Mouse (Mus musculus) lung, postnatal 36 days (tissue): ENCODE measurements at regions not wholly inside any gene's neighbourhood (a gene's known extent, or its start where the extent isn't known, plus 50 kb on each side); places are given as distances from the start of the nearest gene placed in this dataset.
"Not testable (repeated sequence)": the region's sequence is repeated elsewhere in the genome, so short reads cannot be mapped to it uniquely, and the experiment has no call there.

ENCODE experiments used
- DNase-seq: peaks from one replicate; pipeline ENCODE4 v3.0.0; 2022; ENCODE audit warnings: mixed read lengths

GRCm38 (mm10) chr5:91892338-91892737 is 70.5 kb downstream of the Rchy1 start:
- DNase-seq = no peak

GRCm38 (mm10) chr5:91881771-91882170 is 81.1 kb downstream of the Rchy1 start:
- no peak for DNase-seq

- DNase-seq = no peak
Measured at GRCm38 (mm10) chr5:91880231-91880630, 82.6 kb downstream of the Rchy1 start.

- DNase-seq = no peak
Measured at GRCm38 (mm10) chr5:91878627-91879026, 84.2 kb downstream of the Rchy1 start.

- no peak for DNase-seq
Measured at GRCm38 (mm10) chr5:91876682-91877031, 86.2 kb downstream of the Rchy1 start.

GRCm38 (mm10) chr5:91875875-91876681 is 86.8 kb downstream of the Rchy1 start:
- no peak for DNase-seq

- DNase-seq = no peak
Measured at GRCm38 (mm10) chr5:91872816-91873215, 90.1 kb downstream of the Rchy1 start.

- no peak for DNase-seq
Measured at GRCm38 (mm10) chr5:91869791-91870190, 93.1 kb downstream of the Rchy1 start.

- DNase-seq = no peak
Measured at GRCm38 (mm10) chr5:91866184-91866583, 96.7 kb downstream of the Rchy1 start.

GRCm38 (mm10) chr5:91865365-91865764 is 97.5 kb downstream of the Rchy1 start:
- DNase-seq = no peak

GRCm38 (mm10) chr5:91862843-91863242 is 100.0 kb downstream of the Rchy1 start:
- DNase-seq = no peak

GRCm38 (mm10) chr5:91862243-91862642 is 100.6 kb downstream of the Rchy1 start:
- DNase-seq = no peak

GRCm38 (mm10) chr5:91861440-91862187 is 101.3 kb downstream of the Rchy1 start:
- DNase-seq = peak; percentile 10

GRCm38 (mm10) chr5:91860489-91860888 is 102.4 kb downstream of the Rchy1 start:
- DNase-seq = no peak

GRCm38 (mm10) chr5:91852330-91852729 is 110.5 kb downstream of the Rchy1 start:
- no peak for DNase-seq

GRCm38 (mm10) chr5:91850862-91851569 is 111.9 kb downstream of the Rchy1 start:
- not testable (repeated sequence) for DNase-seq

- no peak for DNase-seq
Measured at GRCm38 (mm10) chr5:91850440-91850839, 112.4 kb downstream of the Rchy1 start.

- DNase-seq = no peak
Measured at GRCm38 (mm10) chr5:91849533-91849932, 113.3 kb downstream of the Rchy1 start.

- no peak for DNase-seq
Measured at GRCm38 (mm10) chr5:91849114-91849513, 113.8 kb downstream of the Rchy1 start.

GRCm38 (mm10) chr5:91848528-91848927 is 114.3 kb downstream of the Rchy1 start:
- no peak for DNase-seq

GRCm38 (mm10) chr5:91843044-91843443 is 119.8 kb downstream of the Rchy1 start:
- DNase-seq = no peak

- DNase-seq = no peak
Measured at GRCm38 (mm10) chr5:91841066-91841465, 121.8 kb downstream of the Rchy1 start.

GRCm38 (mm10) chr5:91828481-91828880 is 134.4 kb downstream of the Rchy1 start:
- no peak for DNase-seq

GRCm38 (mm10) chr5:91826636-91827035 is 136.2 kb downstream of the Rchy1 start:
- no peak for DNase-seq
